Mouse (Mus musculus): ENCODE measurements around the gene Gm44511. TPM values are rescaled to one million over a fixed set of nuclear protein-coding genes. Genes with fewer than 3 reads are reported as not detected.

The Gm44511 gene
- total RNA-seq, 2 experiments from 2014 or later = not detected

GRCm38 (mm10) chr6:128733908-128734679 lies 92.0 kb downstream of the Gm44511 start:
- no peak overlapping the region for H3K4me3 ChIP-seq
- TF ChIP-seq CTCF (IDR thresholded peaks at IDR 0.05) = no peak
- intact Hi-C loops (cut with DNase I) = no loop called here
- no peak for DNase-seq
- H3K27ac ChIP-seq = no peak overlapping the region

GRCm38 (mm10) chr6:128732032-128732431 lies 94.1 kb downstream of the Gm44511 start:
- no peak for TF ChIP-seq CTCF (IDR thresholded peaks at IDR 0.05)
- DNase-seq = no peak
- intact Hi-C loops (cut with DNase I) = no loop called here
- no peak overlapping the region for H3K4me3 ChIP-seq
- H3K27ac ChIP-seq = peak overlapping the region; percentile 53

Other genes with a start within 250 kb of the Gm44511 start
- gene A2ml1, start 244.7 kb downstream of the Gm44511 start, total RNA-seq (2021) = not detected
- not detected for gene Klrb1a, start 202.8 kb downstream of the Gm44511 start, total RNA-seq (2021)
- gene Clec2h, start 163.9 kb downstream of the Gm44511 start, total RNA-seq (2021) = not detected
- gene Klrb1, start 103.3 kb downstream of the Gm44511 start, total RNA-seq (2021) = not detected
- not detected for gene Klrb1c, start 37.1 kb downstream of the Gm44511 start, total RNA-seq (2021)
- gene Klrb1b, start within 50 bp of the Gm44511 start, total RNA-seq (2021) = not detected
- gene Clec2i, start 61.3 kb upstream of the Gm44511 start, total RNA-seq (2021) = not detected
- gene BC035044, start 64.8 kb upstream of the Gm44511 start, total RNA-seq (2021) = not detected
- 1 to 10 TPM; 3.5 to 4.6 TPM for gene Clec2g, start 108.1 kb upstream of the Gm44511 start, total RNA-seq (2021)
- not detected for gene Klrb1f, start 219.6 kb upstream of the Gm44511 start, total RNA-seq (2021)

Data from gastrocnemius, adult 2 months (tissue).